Mouse (Mus musculus) lung, adult 2 months (tissue): Measurements from ENCODE around the gene Tpo. TPM values are rescaled to one million over a fixed set of nuclear protein-coding genes. Genes with fewer than 3 reads are reported as not detected.

Experiments
- DNase-seq: peaks from one replicate; pipeline ENCODE4 v3.0.0; 2022
- H3K4me1 ChIP-seq: fragments of 200-500 bp; 2 replicates; pipeline ENCODE4 v1.6.1; 2011; ENCODE audit warnings: low read length; ENCODE audit not compliant: control insufficient read depth, insufficient read depth
- H3K4me3 ChIP-seq: fragments of 200-500 bp; replicated peaks from 2 replicates; pipeline ENCODE3; 2011; ENCODE audit warnings: low read depth, mild to moderate bottlenecking, control low read depth, low read length; ENCODE audit errors: extremely low read depth
- CTCF ChIP-seq: fragments of 200-500 bp; IDR thresholded peaks from 2 replicates; pipeline ENCODE4 v1.5.1; 2011; ENCODE audit warnings: mild to moderate bottlenecking, low read length, control low read depth; ENCODE audit not compliant: insufficient read depth
- POLR2A ChIP-seq: fragments of 200-500 bp; IDR thresholded peaks from 2 replicates; pipeline ENCODE4 v1.6.1; 2011; ENCODE audit warnings: low read depth, mild to moderate bottlenecking, control low read depth, low read length, borderline replicate concordance; ENCODE audit errors: extremely low read depth
- WGBS: fragments of 180-500 bp; shearing (Covaris S2); methylation state at CpG from one replicate; pipeline ENCODE4 v1.1.7; 2018; 5-methylcytosine and 5-hydroxymethylcytosine counted together
- polyA plus RNA-seq: library from polyadenylated mRNA; depleted of rRNA; stranded (reverse); fragments of >200 nt; gene quantifications from 2 replicates; pipeline ENCODE4 v1.2.3, GENCODE M21; 2012

The Tpo gene
- polyA plus RNA-seq, 1 experiment = not detected

GRCm38 (mm10) chr12:30083971-30084370 lies 48.5 kb downstream of the Tpo start:
- Histone ChIP-seq H3K4me3 (no peak overlapping the region), H3K4me1 (no peaks in the 10 kb centered on the region)
- 35% methylated on average over 3 of the region's 3 CpGs for WGBS
- TF ChIP-seq CTCF (no peak), POLR2A (no peak)
- DNase-seq = no peak

DNA sequence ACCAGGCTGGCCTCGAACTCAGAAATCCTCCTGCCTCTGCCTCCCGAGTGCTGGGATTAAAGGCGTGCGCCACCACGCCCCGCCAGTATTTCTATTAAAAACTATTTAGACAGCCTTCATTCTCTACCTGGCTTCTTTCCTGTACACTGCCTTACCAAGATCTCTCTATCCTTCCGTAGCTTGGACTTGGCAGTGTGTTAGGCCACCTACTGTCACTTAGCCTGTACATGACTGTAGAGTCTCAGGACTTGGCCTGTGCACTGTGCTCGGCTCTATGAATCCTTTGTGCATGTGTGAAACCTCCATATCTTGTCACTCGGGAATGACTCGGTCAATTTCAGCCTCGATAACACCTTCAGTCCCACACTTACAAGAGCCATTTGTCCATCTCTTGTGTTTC lies 55.4 kb downstream of the Tpo start:
- no peak for DNase-seq
- WGBS = 86% methylated on average over 11 of the region's 11 CpGs
- no peak for TF ChIP-seq POLR2A
- TF ChIP-seq CTCF = no peak

DNA sequence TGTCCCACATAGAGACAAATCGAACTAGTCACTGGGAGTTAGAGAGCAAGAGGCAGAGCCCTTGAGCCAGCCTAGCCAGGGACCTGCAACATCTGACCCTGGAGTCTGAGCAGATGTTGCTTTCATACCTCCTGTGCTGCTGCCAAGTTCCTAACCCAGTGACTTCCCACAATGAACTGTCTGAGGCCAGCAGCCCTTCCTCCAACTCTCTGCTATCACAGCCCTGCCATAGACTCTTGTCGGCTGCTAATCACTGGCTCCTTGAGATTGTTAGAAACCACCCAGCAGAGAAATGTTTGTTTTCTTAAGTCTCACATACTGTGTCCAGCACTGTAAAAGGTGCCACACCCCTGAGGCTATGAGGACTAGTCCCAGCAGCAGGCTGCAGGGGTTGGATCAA lies 56.1 kb downstream of the Tpo start:
- no peak for TF ChIP-seq CTCF
- TF ChIP-seq POLR2A = no peak
- DNase-seq = no peak
- Histone ChIP-seq H3K4me3 (no peak overlapping the region), H3K4me1 (no peaks in the 10 kb centered on the region)
- 36% methylated on average over 2 of the region's 2 CpGs for WGBS

More for the DNA sequence above, 55.4 kb downstream of the Tpo start:
- no peaks in the 10 kb centered on the region for H3K4me1 ChIP-seq
- H3K4me3 ChIP-seq = no peak overlapping the region

GRCm38 (mm10) chr12:30069321-30069720 lies 63.1 kb downstream of the Tpo start:
- Histone ChIP-seq H3K4me3 (no peak overlapping the region), H3K4me1 (no peaks in the 10 kb centered on the region)
- TF ChIP-seq CTCF (no peak), POLR2A (no peak)
- 28% methylated on average over 2 of the region's 2 CpGs for WGBS
- no peak for DNase-seq

DNA sequence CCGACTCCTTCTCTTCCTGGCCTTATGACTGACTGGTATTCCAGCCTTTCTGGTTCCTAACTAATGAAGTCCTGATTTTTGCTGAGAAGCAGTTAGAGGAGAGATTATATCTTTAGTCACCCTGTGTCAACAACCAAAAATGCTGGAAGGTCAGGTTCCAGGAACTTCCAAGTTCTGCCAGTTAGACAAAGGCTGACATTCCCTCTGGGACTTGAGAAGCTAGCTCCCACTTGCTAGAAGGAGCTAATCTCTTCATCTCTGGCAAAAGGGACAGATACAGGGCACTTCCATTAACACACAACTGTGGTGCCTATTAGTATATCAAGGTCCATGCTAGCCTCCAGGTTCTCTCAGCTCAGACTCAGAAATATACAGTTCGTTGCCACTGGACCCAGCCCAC lies 64.6 kb downstream of the Tpo start:
- Histone ChIP-seq H3K4me1 (no peaks in the 10 kb centered on the region), H3K4me3 (no peak overlapping the region)
- WGBS = 72% methylated on average over 2 of the region's 2 CpGs
- DNase-seq = no peak
- no peak for TF ChIP-seq CTCF
- no peak for TF ChIP-seq POLR2A

- Histone ChIP-seq H3K4me3 (no peak overlapping the region), H3K4me1 (no peaks in the 10 kb centered on the region)
- TF ChIP-seq CTCF (no peak), POLR2A (no peak)
- WGBS = 37% methylated on average over 6 of the region's 6 CpGs
- no peak for DNase-seq
These were observed 70.3 kb downstream of the Tpo start for GRCm38 (mm10) chr12:30062118-30062505.

DNA sequence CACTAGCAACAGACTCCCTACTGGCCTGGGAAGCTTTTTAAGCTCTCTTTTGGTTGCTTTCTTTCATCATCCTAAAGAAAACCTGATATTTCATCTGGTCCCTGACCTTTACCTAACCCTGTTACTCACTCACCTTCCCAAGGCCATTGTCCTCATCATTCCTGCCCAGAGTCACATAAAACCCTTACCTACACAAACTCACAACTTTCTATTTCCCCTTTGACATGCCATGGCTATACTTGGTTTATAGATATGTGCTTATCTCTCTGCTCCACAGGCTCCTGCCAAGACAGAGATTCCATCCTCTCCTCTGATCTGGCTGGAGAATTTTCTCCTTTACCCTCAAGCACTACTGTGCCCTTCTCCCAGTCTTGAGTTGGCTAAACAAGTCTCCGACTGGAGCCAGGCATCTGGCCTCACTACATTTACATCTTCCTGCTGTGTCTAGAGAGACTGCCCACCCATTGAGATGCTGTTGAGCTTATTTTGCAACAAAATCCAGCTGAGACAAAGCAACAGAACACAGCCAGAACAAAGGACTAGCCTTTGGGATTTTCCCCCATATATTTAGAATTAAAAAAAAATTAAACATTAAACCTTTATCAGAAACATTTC lies 70.8 kb downstream of the Tpo start:
- Histone ChIP-seq H3K4me1 (no peaks in the 10 kb centered on the region), H3K4me3 (no peak overlapping the region)
- no peak for TF ChIP-seq CTCF
- no peak for TF ChIP-seq POLR2A
- DNase-seq = no peak
- 18% methylated on average over 1 of the region's 1 CpGs for WGBS

GRCm38 (mm10) chr12:30058044-30058443 lies 74.4 kb downstream of the Tpo start:
- no peak for DNase-seq
- TF ChIP-seq CTCF = no peak
- TF ChIP-seq POLR2A = no peak
- WGBS = 59% methylated on average over 6 of the region's 6 CpGs
- no peaks in the 10 kb centered on the region for H3K4me1 ChIP-seq
- H3K4me3 ChIP-seq = no peak overlapping the region

DNA sequence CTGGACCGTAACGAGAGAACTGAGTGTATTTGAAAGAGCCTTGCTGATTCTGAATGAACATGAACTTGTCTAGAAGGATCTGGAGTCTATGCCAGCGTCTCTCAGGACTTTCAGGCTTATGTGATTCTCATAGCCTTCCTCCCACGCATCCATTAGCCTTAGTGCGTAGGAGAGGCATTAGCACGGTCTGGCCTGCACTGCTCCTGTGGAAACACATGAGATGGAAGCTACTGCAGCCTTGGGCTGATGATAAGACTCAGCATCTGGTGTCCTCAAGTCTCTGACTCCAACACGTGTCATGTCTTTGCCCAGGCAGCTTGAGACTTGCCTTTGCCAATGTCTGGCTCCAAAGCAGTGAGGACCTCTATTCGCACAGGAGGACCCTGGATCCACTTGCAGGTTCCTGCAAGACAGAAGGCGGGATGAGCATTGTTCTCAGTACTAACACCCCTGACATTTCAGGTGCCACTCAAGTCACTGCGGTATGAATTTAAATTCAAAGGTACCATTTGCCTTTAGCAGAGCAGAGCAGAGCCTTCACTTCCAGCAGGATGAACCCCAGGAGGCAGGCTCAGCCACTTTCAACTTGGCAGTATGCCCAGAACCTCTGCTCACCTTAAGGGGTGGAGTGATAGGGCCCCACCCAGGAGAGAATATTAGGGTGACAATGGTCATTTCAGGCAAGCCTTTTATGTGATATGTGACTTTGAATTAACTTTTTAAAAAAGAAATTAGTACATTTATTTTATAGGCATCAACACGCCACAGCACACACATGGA lies 77.5 kb downstream of the Tpo start:
- H3K4me1 ChIP-seq = no peaks in the 10 kb centered on the region
- H3K4me3 ChIP-seq = no peak overlapping the region
- WGBS = 85% methylated on average over 11 of the region's 11 CpGs
- no peak for DNase-seq
- TF ChIP-seq CTCF = no peak
- TF ChIP-seq POLR2A = no peak

GRCm38 (mm10) chr12:30050235-30050634 lies 82.2 kb downstream of the Tpo start:
- TF ChIP-seq POLR2A = no peak
- peak; percentile 62 for TF ChIP-seq CTCF
- 18% methylated on average over 4 of the region's 4 CpGs for WGBS
- Histone ChIP-seq H3K4me1 (no peaks in the 10 kb centered on the region), H3K4me3 (no peak overlapping the region)
- peak; percentile 27 for DNase-seq
